Mouse (Mus musculus): ENCODE measurements at regions not wholly inside any gene's neighbourhood (a gene's known extent, or its start where the extent isn't known, plus 50 kb on each side); places are given as distances from the start of the nearest gene placed in this dataset.

GRCm38 (mm10) chr5:54741440-54741839 is 743.1 kb downstream of the Stim2 start:
- H3K4me1 ChIP-seq (ENCODE audit: control insufficient read depth, insufficient read depth, low read length), result no peaks in the 10 kb centered on the region
- H3K9me3 ChIP-seq (replicated peaks; ENCODE audit: control insufficient read depth, low read length), result no peaks in the 10 kb centered on the region
- ATAC-seq (replicated peaks; ENCODE audit: insufficient number of reproducible peaks, low FRiP score, low TSS enrichment, low read depth), result no peak
- H3K9ac ChIP-seq (replicated peaks; ENCODE audit: low read length), result no peak overlapping the region
- H3K36me3 ChIP-seq (replicated peaks; ENCODE audit: control insufficient read depth, insufficient read depth, low read depth, low read length), result no peaks in the 10 kb centered on the region
- H3K27me3 ChIP-seq (ENCODE audit: control insufficient read depth, insufficient read depth, low read length), result no peaks in the 10 kb centered on the region
- H3K4me2 ChIP-seq (ENCODE audit: low read depth, low read length), result no peak overlapping the region
- no peak overlapping the region for H3K27ac ChIP-seq (replicated peaks; ENCODE audit: low read depth, low read length)
- DNase-seq (ENCODE audit: low spot score), result no peak
- no peak overlapping the region for H3K4me3 ChIP-seq (ENCODE audit: low read depth, low read length)

- H3K27ac ChIP-seq (replicated peaks; ENCODE audit: low read depth, low read length), result no peak overlapping the region
- DNase-seq (ENCODE audit: low spot score) (no peak), ATAC-seq (replicated peaks; ENCODE audit: insufficient number of reproducible peaks, low FRiP score, low TSS enrichment, low read depth) (no peak)
- H3K36me3 ChIP-seq (replicated peaks; ENCODE audit: control insufficient read depth, insufficient read depth, low read depth, low read length), result no peaks in the 10 kb centered on the region
- H3K9ac ChIP-seq (replicated peaks; ENCODE audit: low read length), result no peak overlapping the region
- H3K4me3 ChIP-seq (ENCODE audit: low read depth, low read length), result no peak overlapping the region
- H3K27me3 ChIP-seq (ENCODE audit: control insufficient read depth, insufficient read depth, low read length), result no peaks in the 10 kb centered on the region
- 73% methylated on average over 2 of the region's 2 CpGs for WGBS
- no peaks in the 10 kb centered on the region for H3K4me1 ChIP-seq (ENCODE audit: control insufficient read depth, insufficient read depth, low read length)
- H3K4me2 ChIP-seq (ENCODE audit: low read depth, low read length), result no peak overlapping the region
- H3K9me3 ChIP-seq (replicated peaks; ENCODE audit: control insufficient read depth, low read length), result no peaks in the 10 kb centered on the region
These were observed 748.7 kb downstream of the Stim2 start for GRCm38 (mm10) chr5:54746973-54747372.

GRCm38 (mm10) chr5:54753372-54753771 is 755.1 kb downstream of the Stim2 start:
- 48% methylated on average over 1 of the region's 1 CpGs for WGBS
- Histone ChIP-seq H3K36me3 (replicated peaks; ENCODE audit: control insufficient read depth, insufficient read depth, low read depth, low read length) (no peaks in the 10 kb centered on the region), H3K27ac (replicated peaks; ENCODE audit: low read depth, low read length) (no peak overlapping the region), H3K9me3 (replicated peaks; ENCODE audit: control insufficient read depth, low read length) (no peaks in the 10 kb centered on the region), H3K27me3 (ENCODE audit: control insufficient read depth, insufficient read depth, low read length) (no peaks in the 10 kb centered on the region), H3K9ac (replicated peaks; ENCODE audit: low read length) (no peak overlapping the region), H3K4me1 (ENCODE audit: control insufficient read depth, insufficient read depth, low read length) (no peaks in the 10 kb centered on the region), H3K4me3 (ENCODE audit: low read depth, low read length) (no peak overlapping the region), H3K4me2 (ENCODE audit: low read depth, low read length) (no peak overlapping the region)
- ATAC-seq (replicated peaks; ENCODE audit: insufficient number of reproducible peaks, low FRiP score, low TSS enrichment, low read depth) (no peak), DNase-seq (ENCODE audit: low spot score) (no peak)

DNA sequence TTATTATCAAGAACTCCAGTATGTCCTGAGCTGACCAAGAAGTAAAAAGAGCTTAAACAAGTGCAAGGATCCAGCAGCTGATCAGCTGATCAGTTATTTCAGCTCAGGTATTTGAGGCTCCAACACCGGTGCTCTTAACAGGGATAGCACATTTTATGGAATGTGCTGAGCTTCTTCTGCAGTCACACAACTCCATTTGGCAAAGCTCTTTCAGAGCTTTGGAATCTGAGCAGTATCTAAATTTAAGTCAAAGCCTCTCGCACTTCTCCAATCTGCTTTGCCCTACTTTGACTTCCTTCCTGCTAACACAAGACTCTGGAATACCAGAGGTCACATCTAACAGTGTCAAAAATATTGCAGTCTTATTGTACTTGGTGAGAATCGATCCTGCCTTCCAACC is 761.4 kb downstream of the Stim2 start:
- H3K4me3 ChIP-seq (ENCODE audit: low read depth, low read length), result no peak overlapping the region
- no peak for ATAC-seq (replicated peaks; ENCODE audit: insufficient number of reproducible peaks, low FRiP score, low TSS enrichment, low read depth)
- no peaks in the 10 kb centered on the region for H3K4me1 ChIP-seq (ENCODE audit: control insufficient read depth, insufficient read depth, low read length)
- no peaks in the 10 kb centered on the region for H3K36me3 ChIP-seq (replicated peaks; ENCODE audit: control insufficient read depth, insufficient read depth, low read depth, low read length)
- H3K9me3 ChIP-seq (replicated peaks; ENCODE audit: control insufficient read depth, low read length), result no peaks in the 10 kb centered on the region
- WGBS, result 89% methylated on average over 3 of the region's 3 CpGs
- no peak overlapping the region for H3K27ac ChIP-seq (replicated peaks; ENCODE audit: low read depth, low read length)
- H3K27me3 ChIP-seq (ENCODE audit: control insufficient read depth, insufficient read depth, low read length), result no peaks in the 10 kb centered on the region
- H3K4me2 ChIP-seq (ENCODE audit: low read depth, low read length), result no peak overlapping the region
- H3K9ac ChIP-seq (replicated peaks; ENCODE audit: low read length), result no peak overlapping the region
- no peak for DNase-seq (ENCODE audit: low spot score)

GRCm38 (mm10) chr5:54763019-54763418 is 764.7 kb downstream of the Stim2 start:
- no peak for ATAC-seq (replicated peaks; ENCODE audit: insufficient number of reproducible peaks, low FRiP score, low TSS enrichment, low read depth)
- Histone ChIP-seq H3K27me3 (ENCODE audit: control insufficient read depth, insufficient read depth, low read length) (no peaks in the 10 kb centered on the region), H3K27ac (replicated peaks; ENCODE audit: low read depth, low read length) (no peak overlapping the region), H3K4me3 (ENCODE audit: low read depth, low read length) (no peak overlapping the region), H3K4me2 (ENCODE audit: low read depth, low read length) (no peak overlapping the region), H3K9ac (replicated peaks; ENCODE audit: low read length) (no peak overlapping the region), H3K36me3 (replicated peaks; ENCODE audit: control insufficient read depth, insufficient read depth, low read depth, low read length) (no peaks in the 10 kb centered on the region), H3K4me1 (ENCODE audit: control insufficient read depth, insufficient read depth, low read length) (no peaks in the 10 kb centered on the region), H3K9me3 (replicated peaks; ENCODE audit: control insufficient read depth, low read length) (no peaks in the 10 kb centered on the region)
- DNase-seq (ENCODE audit: low spot score), result no peak
- 37% methylated on average over 1 of the region's 1 CpGs for WGBS

DNA sequence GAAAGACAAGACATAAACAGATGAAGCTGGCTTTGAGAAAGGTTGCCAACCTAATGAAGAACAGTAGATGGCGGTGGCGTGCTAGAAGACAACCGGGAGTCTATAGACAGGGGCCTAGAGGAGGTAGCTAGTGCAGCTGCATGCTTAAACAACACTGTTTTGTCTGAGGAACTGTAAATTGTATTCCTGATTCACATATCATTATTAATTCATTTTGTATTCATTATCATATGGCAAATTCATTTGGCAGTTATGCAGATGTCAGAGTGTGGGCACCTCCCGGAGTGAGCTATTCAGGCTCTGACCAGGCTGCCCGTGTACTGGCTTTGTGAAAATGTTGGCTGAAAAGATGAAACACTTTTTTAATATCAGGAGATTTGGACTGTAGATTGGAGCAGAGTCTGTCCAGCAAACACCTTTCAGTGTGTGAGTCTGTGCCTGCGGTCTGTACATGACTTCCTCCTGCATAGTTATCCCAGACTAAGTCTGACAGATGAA is 798.7 kb downstream of the Stim2 start:
- H3K27me3 ChIP-seq (ENCODE audit: control insufficient read depth, insufficient read depth, low read length), result no peaks in the 10 kb centered on the region
- no peaks in the 10 kb centered on the region for H3K9me3 ChIP-seq (replicated peaks; ENCODE audit: control insufficient read depth, low read length)
- H3K4me2 ChIP-seq (ENCODE audit: low read depth, low read length), result no peak overlapping the region
- no peak overlapping the region for H3K9ac ChIP-seq (replicated peaks; ENCODE audit: low read length)
- H3K4me1 ChIP-seq (ENCODE audit: control insufficient read depth, insufficient read depth, low read length), result no peaks in the 10 kb centered on the region
- DNase-seq (ENCODE audit: low spot score) (peak; percentile 72), ATAC-seq (replicated peaks; ENCODE audit: insufficient number of reproducible peaks, low FRiP score, low TSS enrichment, low read depth) (peak; percentile 85)
- 43% methylated on average over 6 of the region's 6 CpGs for WGBS
- H3K4me3 ChIP-seq (ENCODE audit: low read depth, low read length), result no peak overlapping the region
- H3K36me3 ChIP-seq (replicated peaks; ENCODE audit: control insufficient read depth, insufficient read depth, low read depth, low read length), result no peaks in the 10 kb centered on the region
- no peak overlapping the region for H3K27ac ChIP-seq (replicated peaks; ENCODE audit: low read depth, low read length)

GRCm38 (mm10) chr5:54827076-54827475 is 828.8 kb downstream of the Stim2 start:
- DNase-seq (ENCODE audit: low spot score) (no peak), ATAC-seq (replicated peaks; ENCODE audit: insufficient number of reproducible peaks, low FRiP score, low TSS enrichment, low read depth) (no peak)
- WGBS, result 96% methylated on average over 2 of the region's 2 CpGs
- Histone ChIP-seq H3K27ac (replicated peaks; ENCODE audit: low read depth, low read length) (no peak overlapping the region), H3K36me3 (replicated peaks; ENCODE audit: control insufficient read depth, insufficient read depth, low read depth, low read length) (no peaks in the 10 kb centered on the region), H3K9me3 (replicated peaks; ENCODE audit: control insufficient read depth, low read length) (no peaks in the 10 kb centered on the region), H3K4me3 (ENCODE audit: low read depth, low read length) (no peak overlapping the region), H3K4me1 (ENCODE audit: control insufficient read depth, insufficient read depth, low read length) (no peaks in the 10 kb centered on the region), H3K27me3 (ENCODE audit: control insufficient read depth, insufficient read depth, low read length) (no peaks in the 10 kb centered on the region), H3K9ac (replicated peaks; ENCODE audit: low read length) (no peak overlapping the region), H3K4me2 (ENCODE audit: low read depth, low read length) (no peak overlapping the region)

Measured in embryonic facial prominence, embryonic 11.5 days (tissue).